Mouse (Mus musculus): Measurements from ENCODE around the gene Aco2. TPM values are rescaled to one million over a fixed set of nuclear protein-coding genes. Genes with fewer than 3 reads are reported as not detected.

Gene Aco2
- total RNA-seq, 2 experiments from 2014 or later = 445 to 467 TPM

DNA sequence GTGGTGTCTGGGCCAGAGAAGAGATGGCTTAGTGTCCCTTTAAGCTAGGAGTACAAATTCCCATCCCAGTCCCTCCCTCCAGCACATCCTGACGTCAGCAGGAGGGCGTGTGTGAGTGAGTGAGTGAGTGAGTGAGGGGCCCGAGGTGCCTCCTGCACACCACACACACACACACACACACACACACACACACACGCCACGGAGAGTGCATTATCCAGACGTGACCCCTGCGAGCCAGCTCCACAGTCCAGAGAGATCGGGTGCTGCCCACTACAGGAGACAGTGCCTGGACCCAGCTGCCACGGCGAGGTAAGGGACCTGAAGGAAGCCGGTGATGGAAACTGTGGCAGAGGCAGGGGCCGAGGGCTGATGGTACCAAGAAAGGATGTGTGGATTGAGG, 64.6 kb downstream of the Aco2 start, which contains the start of gene Csdc2:
Gene Csdc2 (plus strand): TSS at position 81 of the 400 bp plus-strand sequence.
- intact Hi-C loops (cut with DNase I) = loop anchor here (5.0 kb wide), 1 partner anchor 51 kb away; the partner anchor contains the start of gene Xrcc6
- peak; percentile 58 to 62 for DNase-seq (ENCODE audit: low spot score in 2 of 2)

GRCm38 (mm10) chr15:81937098-81937972, 65.2 kb downstream of the Aco2 start:
- intact Hi-C loops (cut with DNase I) = loop anchor here (5.0 kb wide), 1 partner anchor 50 kb away; the partner anchor contains the start of gene Xrcc6

GRCm38 (mm10) chr15:81938246-81938645, 66.1 kb downstream of the Aco2 start:
- peak; percentile 40 to 68 for DNase-seq (ENCODE audit: low spot score in 2 of 2)
- intact Hi-C loops (cut with DNase I) = loop anchor here (5.0 kb wide), 1 partner anchor 49 kb away; the partner anchor contains the start of gene Xrcc6

More at GRCm38 (mm10) chr15:81937098-81937972, 65.2 kb downstream of the Aco2 start:
- DNase-seq (ENCODE audit: low spot score in 2 of 2) = peak; percentile 73 to 82

DNA sequence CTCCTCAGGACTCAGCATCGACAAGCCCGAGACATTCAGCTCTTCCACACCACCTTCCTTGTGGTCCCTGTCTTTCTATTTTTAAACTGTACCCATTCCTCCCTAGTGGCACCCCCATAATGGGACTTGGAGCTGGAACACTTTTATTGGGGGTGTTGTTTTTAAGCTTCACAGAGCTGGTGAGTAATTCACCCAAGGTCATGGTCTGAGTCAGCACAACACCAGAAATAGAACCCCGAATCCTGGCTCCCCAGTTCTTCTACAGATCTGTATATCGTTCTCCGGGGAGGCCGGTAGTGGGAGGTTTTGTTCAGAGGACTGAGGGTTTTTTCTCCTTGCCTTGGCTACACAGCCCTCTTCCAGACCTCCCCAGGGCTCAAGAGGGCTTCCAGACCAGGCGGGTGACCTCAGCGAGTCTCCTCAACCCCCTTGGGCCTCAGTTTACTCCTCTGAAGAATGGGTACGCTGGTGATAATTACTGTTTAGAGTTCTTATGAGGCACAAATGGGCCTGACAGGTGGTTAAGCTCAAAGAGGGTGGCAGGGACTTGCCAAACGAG, 67.1 kb downstream of the Aco2 start:
- DNase-seq (ENCODE audit: low spot score in 2 of 2) = no peak
- intact Hi-C loops (cut with DNase I) = loop anchor here (5.0 kb wide), 1 partner anchor 48 kb away; the partner anchor contains the start of gene Xrcc6

- DNase-seq (ENCODE audit: low spot score in 2 of 2) = no peak
- intact Hi-C loops (cut with DNase I) = loop anchor here (5.0 kb wide), 1 partner anchor 48 kb away; the partner anchor contains the start of gene Xrcc6
Observed at GRCm38 (mm10) chr15:81939774-81940173, 67.7 kb downstream of the Aco2 start.

DNA sequence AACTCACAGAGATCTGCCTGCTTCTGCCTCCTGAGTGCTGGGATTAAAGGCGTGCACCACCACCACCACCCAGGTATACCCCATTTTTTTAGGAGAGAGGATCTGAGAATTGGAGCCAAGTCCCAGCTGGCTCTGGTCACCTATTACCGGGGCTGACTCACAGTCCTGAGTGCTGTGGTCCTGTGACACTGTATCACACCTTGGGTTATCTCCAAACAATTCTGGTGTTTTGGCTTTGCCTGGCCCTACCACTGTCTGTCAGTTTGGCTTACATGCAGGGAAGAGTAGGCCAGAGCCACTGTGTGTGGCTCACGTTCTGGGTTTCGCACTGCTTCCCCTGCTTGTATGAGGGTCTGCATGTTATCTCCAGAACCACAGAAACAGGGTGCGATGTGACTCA, 68.1 kb downstream of the Aco2 start:
- DNase-seq (ENCODE audit: low spot score in 2 of 2) = no peak
- intact Hi-C loops (cut with DNase I) = no loop called here

GRCm38 (mm10) chr15:81941010-81941409, 68.9 kb downstream of the Aco2 start:
- intact Hi-C loops (cut with DNase I) = no loop called here
- DNase-seq (ENCODE audit: low spot score in 2 of 2) = no peak

DNA sequence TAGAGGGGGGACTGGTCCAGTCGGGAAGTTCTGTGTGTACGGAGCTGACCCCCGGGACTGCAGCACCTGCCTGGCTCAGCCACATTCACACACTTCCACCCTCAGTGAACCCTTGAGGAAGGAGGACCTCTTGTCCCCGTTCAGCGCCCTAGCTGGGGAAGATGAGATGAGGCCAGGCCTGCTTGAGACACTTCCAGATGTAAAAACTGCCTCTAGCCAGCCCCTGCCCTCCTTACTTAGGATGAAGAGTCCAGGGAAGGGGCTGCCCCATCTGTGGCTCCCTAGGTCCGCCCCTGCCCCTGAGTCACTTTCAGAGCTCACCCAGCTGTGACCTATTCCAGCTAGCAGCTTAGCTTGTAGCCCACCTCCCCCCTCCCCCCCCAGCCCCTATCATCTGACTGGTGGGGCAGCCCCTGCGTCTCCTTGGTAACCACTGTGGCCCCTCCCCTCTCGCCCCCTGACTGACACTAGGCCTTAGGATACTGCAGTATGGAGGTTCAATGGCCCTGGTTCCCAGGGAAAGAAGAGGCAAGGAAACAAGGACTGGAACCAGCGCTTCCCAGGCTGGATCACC, 71.2 kb downstream of the Aco2 start:
- intact Hi-C loops (cut with DNase I) = no loop called here
- DNase-seq (ENCODE audit: low spot score in 2 of 2) = no peak

DNA sequence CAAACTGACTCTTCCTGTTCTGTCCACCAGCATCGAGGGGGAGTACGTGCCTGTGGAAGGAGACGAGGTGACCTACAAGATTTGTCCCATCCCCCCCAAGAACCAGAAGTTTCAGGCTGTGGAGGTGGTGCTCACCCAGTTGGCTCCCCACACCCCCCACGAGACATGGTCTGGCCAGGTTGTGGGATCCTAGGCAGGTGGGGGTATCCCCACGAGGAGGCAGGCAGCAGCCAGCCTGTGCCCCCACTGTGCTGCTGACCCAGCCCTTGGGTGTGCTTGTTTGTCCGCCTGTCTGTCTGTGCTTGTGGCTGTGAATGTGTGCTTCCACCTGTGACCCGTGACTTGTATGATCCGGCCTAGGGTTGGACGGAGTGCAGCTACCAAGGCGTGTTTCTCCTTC, 77.0 kb downstream of the Aco2 start:
- intact Hi-C loops (cut with DNase I) = no loop called here
- DNase-seq (ENCODE audit: low spot score in 2 of 2) = no peak

- intact Hi-C loops (cut with DNase I) = no loop called here
- DNase-seq (ENCODE audit: low spot score in 2 of 2) = no peak
Observed at GRCm38 (mm10) chr15:81949476-81950131, 77.5 kb downstream of the Aco2 start.

- DNase-seq (ENCODE audit: low spot score in 2 of 2) = no peak
- intact Hi-C loops (cut with DNase I) = no loop called here
Observed at GRCm38 (mm10) chr15:81950716-81951115, 78.6 kb downstream of the Aco2 start.

GRCm38 (mm10) chr15:81951159-81951558, 79.0 kb downstream of the Aco2 start:
- DNase-seq (ENCODE audit: low spot score in 2 of 2) = no peak
- intact Hi-C loops (cut with DNase I) = no loop called here

DNA sequence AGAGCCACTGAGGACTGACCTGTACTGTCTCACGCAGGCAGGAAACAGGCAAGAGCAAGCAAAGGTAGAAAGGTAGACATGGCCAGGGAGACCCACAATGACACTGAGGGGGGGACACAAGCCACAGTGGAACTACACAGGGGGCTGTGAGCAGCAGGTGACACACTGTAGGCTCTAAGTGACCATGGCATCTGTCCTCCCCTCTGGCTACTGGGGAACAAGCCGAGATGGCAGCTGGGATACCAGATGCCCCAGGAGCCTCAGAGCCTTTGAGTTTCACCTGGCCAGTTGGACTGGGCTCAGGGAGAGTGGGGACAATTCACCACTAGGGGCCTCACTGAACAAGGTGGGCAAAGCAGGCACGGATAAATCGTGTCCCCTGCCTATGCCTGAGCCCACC, 80.2 kb downstream of the Aco2 start:
- DNase-seq (ENCODE audit: low spot score in 2 of 2) = no peak
- intact Hi-C loops (cut with DNase I) = no loop called here

GRCm38 (mm10) chr15:81954151-81954583, 82.1 kb downstream of the Aco2 start:
- peak in 1 of 2 experiments; percentile 2 for DNase-seq (ENCODE audit: low spot score in 2 of 2)
- intact Hi-C loops (cut with DNase I) = no loop called here

DNA sequence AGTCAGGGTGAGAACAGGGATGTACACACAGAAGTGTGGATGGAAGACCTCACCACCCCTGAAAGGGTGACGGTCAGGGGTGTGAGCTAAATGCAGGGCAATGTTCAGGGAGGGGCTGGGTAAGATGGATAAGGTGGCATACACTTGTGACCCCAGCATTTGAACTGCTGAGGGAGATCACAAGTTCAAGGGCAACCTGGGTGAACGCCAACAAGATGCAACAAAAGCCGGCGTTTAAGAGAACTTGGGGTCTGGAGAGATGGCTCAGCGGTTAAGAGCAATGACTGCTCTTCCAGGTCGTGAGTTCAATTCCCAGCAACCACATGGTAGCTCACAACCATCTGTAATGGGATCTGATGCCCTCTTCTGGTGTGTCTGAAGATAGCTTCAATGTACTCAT, 82.6 kb downstream of the Aco2 start:
- intact Hi-C loops (cut with DNase I) = no loop called here
- DNase-seq (ENCODE audit: low spot score in 2 of 2) = no peak

DNA sequence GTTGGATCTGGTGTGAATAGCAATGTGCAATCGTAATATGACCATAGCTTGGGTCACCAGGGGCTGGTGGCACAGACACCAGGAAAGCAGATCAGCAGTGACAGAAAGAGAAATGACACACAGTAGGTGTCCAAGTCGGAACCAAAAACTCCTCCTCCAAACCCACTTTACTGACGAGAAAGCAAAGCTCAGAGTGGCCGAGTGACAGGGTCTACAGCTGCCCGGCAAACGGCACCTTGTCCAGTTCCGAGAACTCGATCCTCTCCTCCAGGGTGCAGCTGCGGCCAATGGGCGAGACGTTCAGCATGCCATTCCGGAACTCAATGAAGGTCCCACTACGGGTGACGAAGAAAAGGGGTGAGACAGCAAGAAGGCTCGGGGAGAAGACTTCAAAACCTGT, 83.3 kb downstream of the Aco2 start:
- no peak for DNase-seq (ENCODE audit: low spot score in 2 of 2)
- intact Hi-C loops (cut with DNase I) = no loop called here

DNA sequence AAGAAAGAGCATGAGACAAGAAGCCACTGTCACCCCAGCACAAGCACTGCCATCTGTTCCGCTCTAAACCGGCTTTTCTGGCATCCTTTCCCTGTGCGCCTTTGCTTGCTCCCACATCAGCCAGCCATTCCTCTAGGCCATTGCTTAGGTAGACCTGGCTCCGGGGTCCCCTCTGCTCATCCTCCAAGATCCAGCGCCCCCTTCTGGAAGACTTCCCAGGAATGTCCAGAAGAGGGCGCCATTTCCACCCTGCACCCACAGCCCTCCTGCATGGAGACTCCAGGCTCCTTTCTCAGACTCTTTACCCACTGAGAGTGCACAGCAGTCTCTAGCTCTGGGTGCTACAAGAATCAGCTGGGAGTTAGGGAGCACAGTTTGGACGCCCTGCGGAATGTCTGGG, 84.3 kb downstream of the Aco2 start:
- DNase-seq (ENCODE audit: low spot score in 2 of 2) = peak; percentile 65 to 79
- intact Hi-C loops (cut with DNase I) = no loop called here

GRCm38 (mm10) chr15:81957598-81957997, 85.5 kb downstream of the Aco2 start:
- intact Hi-C loops (cut with DNase I) = no loop called here
- peak in 1 of 2 experiments; percentile 60 for DNase-seq (ENCODE audit: low spot score in 2 of 2)

GRCm38 (mm10) chr15:81958906-81959305, 86.8 kb downstream of the Aco2 start:
- intact Hi-C loops (cut with DNase I) = no loop called here

More at GRCm38 (mm10) chr15:81958906-81959305, 86.8 kb downstream of the Aco2 start:
- DNase-seq (ENCODE audit: low spot score in 2 of 2) = no peak
